Mouse (Mus musculus): ENCODE measurements around the gene Ticrr. TPM values are rescaled to one million over a fixed set of nuclear protein-coding genes. Genes with fewer than 3 reads are reported as not detected.

Gene Ticrr
- 16.2 and 17.2 TPM in 2 replicates for polyA plus RNA-seq (2014; fragmentation: Nextera tagmentation; extraction: Ambion mirVana)

DNA sequence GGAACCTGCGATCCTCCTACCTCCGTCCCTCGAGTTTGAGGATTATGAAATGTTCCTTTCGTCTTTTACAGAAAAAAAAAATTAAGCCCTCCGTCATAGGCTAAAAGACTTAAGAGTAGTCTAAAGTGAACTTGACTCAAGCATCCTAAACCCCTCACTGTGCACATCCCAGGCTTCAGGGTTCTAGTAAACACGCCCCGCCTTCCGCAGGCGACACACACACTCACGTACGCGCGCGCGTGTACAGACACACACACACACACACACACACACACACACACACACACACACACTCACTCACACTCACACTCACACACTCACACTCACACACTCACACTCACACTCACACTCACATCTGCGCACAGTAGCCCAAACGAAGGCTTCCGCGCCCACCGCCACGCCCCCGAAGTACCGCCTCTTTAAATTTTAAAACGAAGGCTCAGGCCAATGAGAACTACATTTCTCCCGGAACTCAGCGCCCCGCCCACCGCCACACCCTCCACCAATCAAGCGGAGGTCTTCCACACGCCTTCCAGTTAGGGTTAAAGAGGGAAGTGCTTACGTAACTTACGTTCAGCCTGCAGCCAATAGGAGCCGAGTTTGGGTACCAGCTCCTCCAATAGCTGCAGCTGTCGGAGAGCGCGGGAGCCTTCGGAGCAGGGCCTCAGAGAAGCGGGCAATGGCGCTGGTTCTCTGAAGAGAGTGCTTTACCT lies at the start of gene Ticrr:
Gene Ticrr (plus strand): TSS at position 619 of the 713 bp plus-strand sequence.
- Histone ChIP-seq H3K27me3 (replicated peaks; ENCODE audit: control insufficient read depth, insufficient read depth, low read length) (no peaks in the 10 kb centered on the region), H3K27ac (ENCODE audit: low read depth, low read length) (peak within 1 kb of the TSS; percentile 10; the same call in 1 of the 2 replicates), H3K9me3 (ENCODE audit: control insufficient read depth, low read length) (no peaks in the 10 kb centered on the region), H3K9ac (ENCODE audit: low read depth, low read length) (peak within 1 kb of the TSS; percentile 93), H3K4me2 (peak within 1 kb of the TSS; percentile 94), H3K4me3 (ENCODE audit: low read depth, low read length) (peak within 1 kb of the TSS; percentile 83), H3K4me1 (replicated peaks; ENCODE audit: control insufficient read depth, insufficient read depth, low read length) (peaks cover 16% of the 10 kb centered on the region), H3K36me3 (ENCODE audit: control insufficient read depth, insufficient read depth, low read length) (no peaks in the 10 kb centered on the region)
- peak; percentile 96 for DNase-seq (ENCODE audit: low spot score)
- ATAC-seq (replicated peaks; ENCODE audit: low FRiP score): peak; percentile 100
- whole genome bisulfite sequencing: under 1% methylated on average over 39 of the region's 39 CpGs

DNA sequence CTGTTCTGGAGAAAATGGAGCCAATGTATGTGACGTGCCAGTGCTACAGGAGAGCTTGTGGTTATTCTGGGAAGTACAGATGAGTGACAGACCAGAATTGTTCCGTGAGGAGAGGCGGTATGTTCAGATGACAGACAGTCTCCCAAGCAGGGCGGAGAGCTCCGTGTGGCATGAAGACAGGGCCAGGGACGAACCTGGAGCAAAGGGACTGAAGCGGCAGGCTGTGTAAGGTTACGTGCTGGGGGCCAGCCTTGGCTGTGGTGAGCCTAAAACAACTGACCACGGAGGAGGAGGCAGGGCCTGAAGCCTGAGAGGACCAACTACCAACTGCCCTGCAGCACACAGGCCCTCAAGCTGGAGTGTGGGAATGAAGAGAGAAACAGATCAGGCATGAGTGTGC lies 48.1 kb upstream of the Ticrr start:
- H3K4me1 ChIP-seq (replicated peaks; ENCODE audit: control insufficient read depth, insufficient read depth, low read length): no peaks in the 10 kb centered on the region
- no peak for DNase-seq (ENCODE audit: low spot score)
- ATAC-seq (replicated peaks; ENCODE audit: low FRiP score): no peak
- H3K9ac ChIP-seq (ENCODE audit: low read depth, low read length): no peak overlapping the region
- no peaks in the 10 kb centered on the region for H3K36me3 ChIP-seq (ENCODE audit: control insufficient read depth, insufficient read depth, low read length)
- H3K4me3 ChIP-seq (ENCODE audit: low read depth, low read length): no peak overlapping the region
- H3K4me2 ChIP-seq: no peak overlapping the region
- H3K27ac ChIP-seq (ENCODE audit: low read depth, low read length): no peak overlapping the region
- no peaks in the 10 kb centered on the region for H3K9me3 ChIP-seq (ENCODE audit: control insufficient read depth, low read length)
- peaks cover 55% of the 10 kb centered on the region for H3K27me3 ChIP-seq (replicated peaks; ENCODE audit: control insufficient read depth, insufficient read depth, low read length)
- 70% methylated on average over 9 of the region's 9 CpGs for WGBS

DNA sequence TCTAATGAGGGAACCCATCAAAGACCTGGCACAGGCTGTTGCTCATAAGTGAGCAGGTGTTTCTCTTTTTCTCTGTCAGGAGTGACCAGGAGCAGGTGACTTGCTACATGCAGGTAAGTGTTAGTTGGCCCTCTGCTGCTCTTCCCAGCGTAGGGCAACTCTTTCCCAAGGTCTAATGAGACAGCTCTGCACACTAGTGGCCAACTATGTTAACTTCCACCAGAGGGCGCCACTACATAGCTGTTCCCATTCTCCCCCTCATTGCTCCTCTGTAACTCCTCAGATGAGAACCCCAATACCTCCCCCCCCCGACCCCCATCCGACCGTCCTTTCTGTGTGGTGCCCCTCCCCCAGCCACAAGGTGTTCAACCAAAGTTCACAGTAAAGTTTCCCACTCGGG lies 47.2 kb upstream of the Ticrr start:
- no peaks in the 10 kb centered on the region for H3K9me3 ChIP-seq (ENCODE audit: control insufficient read depth, low read length)
- DNase-seq (ENCODE audit: low spot score) (no peak), ATAC-seq (replicated peaks; ENCODE audit: low FRiP score) (no peak)
- no peaks in the 10 kb centered on the region for H3K36me3 ChIP-seq (ENCODE audit: control insufficient read depth, insufficient read depth, low read length)
- 14% methylated on average over 6 of the region's 6 CpGs for WGBS
- no peak overlapping the region for H3K4me3 ChIP-seq (ENCODE audit: low read depth, low read length)
- no peak overlapping the region for H3K27ac ChIP-seq (ENCODE audit: low read depth, low read length)
- H3K27me3 ChIP-seq (replicated peaks; ENCODE audit: control insufficient read depth, insufficient read depth, low read length): peaks cover 56% of the 10 kb centered on the region
- no peaks in the 10 kb centered on the region for H3K4me1 ChIP-seq (replicated peaks; ENCODE audit: control insufficient read depth, insufficient read depth, low read length)
- H3K4me2 ChIP-seq: no peak overlapping the region
- H3K9ac ChIP-seq (ENCODE audit: low read depth, low read length): no peak overlapping the region

DNA sequence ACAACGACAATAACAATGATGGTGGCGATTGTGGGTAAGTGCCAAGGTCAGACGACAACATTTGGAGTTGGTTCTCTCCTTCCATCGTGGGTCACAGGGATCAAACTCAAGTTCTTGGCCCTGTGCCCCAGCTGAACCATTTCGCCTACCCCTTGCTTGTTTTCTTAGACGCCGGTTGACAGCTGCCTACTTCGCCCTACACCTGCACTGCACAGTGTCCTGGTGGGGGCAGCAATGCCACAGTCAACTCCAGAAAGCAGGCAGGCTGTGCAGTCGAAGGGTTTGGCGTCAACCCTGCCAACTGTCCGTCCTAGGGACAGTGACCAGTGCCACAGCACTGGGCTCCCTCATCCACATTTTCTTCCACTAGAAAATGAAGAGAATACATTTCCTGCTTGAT lies 46.7 kb upstream of the Ticrr start:
- no peak overlapping the region for H3K4me3 ChIP-seq (ENCODE audit: low read depth, low read length)
- 59% methylated on average over 11 of the region's 11 CpGs for WGBS
- DNase-seq (ENCODE audit: low spot score): no peak
- peaks cover 54% of the 10 kb centered on the region for H3K27me3 ChIP-seq (replicated peaks; ENCODE audit: control insufficient read depth, insufficient read depth, low read length)
- no peak overlapping the region for H3K9ac ChIP-seq (ENCODE audit: low read depth, low read length)
- H3K9me3 ChIP-seq (ENCODE audit: control insufficient read depth, low read length): no peaks in the 10 kb centered on the region
- no peak overlapping the region for H3K4me2 ChIP-seq
- no peak for ATAC-seq (replicated peaks; ENCODE audit: low FRiP score)
- H3K27ac ChIP-seq (ENCODE audit: low read depth, low read length): no peak overlapping the region
- H3K36me3 ChIP-seq (ENCODE audit: control insufficient read depth, insufficient read depth, low read length): no peaks in the 10 kb centered on the region
- H3K4me1 ChIP-seq (replicated peaks; ENCODE audit: control insufficient read depth, insufficient read depth, low read length): no peaks in the 10 kb centered on the region

DNA sequence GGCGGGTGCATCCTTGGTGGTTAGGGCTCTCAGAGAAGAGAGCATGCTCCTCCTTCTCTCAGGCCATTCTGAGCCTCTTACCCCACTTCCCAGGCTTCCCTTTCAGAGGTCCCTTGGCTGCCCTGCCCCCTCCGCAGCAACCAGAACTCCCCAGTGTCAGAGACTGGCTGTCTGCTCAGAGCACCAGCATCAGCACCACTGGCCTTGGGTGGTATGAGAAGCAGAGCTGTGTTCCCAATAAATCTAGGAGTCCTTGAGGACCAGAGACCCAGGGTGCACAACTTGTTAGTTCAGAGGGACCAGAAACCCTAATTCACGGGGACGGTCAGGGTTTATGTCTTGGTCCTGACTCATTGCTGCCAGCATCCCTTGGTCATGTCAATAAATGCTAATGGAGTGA lies 45.0 kb upstream of the Ticrr start:
- Histone ChIP-seq H3K9ac (ENCODE audit: low read depth, low read length) (no peak overlapping the region), H3K36me3 (ENCODE audit: control insufficient read depth, insufficient read depth, low read length) (no peaks in the 10 kb centered on the region), H3K4me2 (no peak overlapping the region), H3K4me3 (ENCODE audit: low read depth, low read length) (no peak overlapping the region), H3K4me1 (replicated peaks; ENCODE audit: control insufficient read depth, insufficient read depth, low read length) (no peaks in the 10 kb centered on the region), H3K27me3 (replicated peaks; ENCODE audit: control insufficient read depth, insufficient read depth, low read length) (peaks cover 49% of the 10 kb centered on the region), H3K27ac (ENCODE audit: low read depth, low read length) (no peak overlapping the region), H3K9me3 (ENCODE audit: control insufficient read depth, low read length) (no peaks in the 10 kb centered on the region)
- ATAC-seq (replicated peaks; ENCODE audit: low FRiP score) (no peak), DNase-seq (ENCODE audit: low spot score) (no peak)
- 74% methylated on average over 4 of the region's 4 CpGs for WGBS

DNA sequence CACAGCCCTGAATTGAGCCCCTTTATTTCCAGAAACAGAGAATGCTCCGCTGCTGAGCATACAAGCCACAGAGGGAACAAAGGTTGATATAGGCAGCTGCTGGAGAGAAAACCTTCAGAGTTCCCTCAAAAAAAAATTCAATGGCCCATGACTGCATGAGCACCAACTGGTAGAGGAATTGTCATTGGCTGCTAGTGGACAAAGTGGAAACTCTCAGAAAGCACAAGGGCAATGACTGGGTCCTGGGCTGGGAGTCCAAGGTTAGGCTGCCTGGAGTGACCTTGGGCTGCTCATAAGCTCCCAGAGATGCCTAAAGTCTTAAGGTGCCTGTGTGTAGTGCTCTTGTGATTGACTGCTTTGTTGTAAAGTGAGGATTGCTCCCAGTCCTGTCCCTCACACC lies 44.1 kb upstream of the Ticrr start:
- no peaks in the 10 kb centered on the region for H3K36me3 ChIP-seq (ENCODE audit: control insufficient read depth, insufficient read depth, low read length)
- no peak for ATAC-seq (replicated peaks; ENCODE audit: low FRiP score)
- no peak for DNase-seq (ENCODE audit: low spot score)
- WGBS: 59% methylated on average over 1 of the region's 1 CpGs
- no peaks in the 10 kb centered on the region for H3K9me3 ChIP-seq (ENCODE audit: control insufficient read depth, low read length)
- no peak overlapping the region for H3K9ac ChIP-seq (ENCODE audit: low read depth, low read length)
- no peak overlapping the region for H3K4me3 ChIP-seq (ENCODE audit: low read depth, low read length)
- H3K27me3 ChIP-seq (replicated peaks; ENCODE audit: control insufficient read depth, insufficient read depth, low read length): peaks cover 47% of the 10 kb centered on the region
- no peak overlapping the region for H3K27ac ChIP-seq (ENCODE audit: low read depth, low read length)
- H3K4me1 ChIP-seq (replicated peaks; ENCODE audit: control insufficient read depth, insufficient read depth, low read length): no peaks in the 10 kb centered on the region
- H3K4me2 ChIP-seq: no peak overlapping the region

DNA sequence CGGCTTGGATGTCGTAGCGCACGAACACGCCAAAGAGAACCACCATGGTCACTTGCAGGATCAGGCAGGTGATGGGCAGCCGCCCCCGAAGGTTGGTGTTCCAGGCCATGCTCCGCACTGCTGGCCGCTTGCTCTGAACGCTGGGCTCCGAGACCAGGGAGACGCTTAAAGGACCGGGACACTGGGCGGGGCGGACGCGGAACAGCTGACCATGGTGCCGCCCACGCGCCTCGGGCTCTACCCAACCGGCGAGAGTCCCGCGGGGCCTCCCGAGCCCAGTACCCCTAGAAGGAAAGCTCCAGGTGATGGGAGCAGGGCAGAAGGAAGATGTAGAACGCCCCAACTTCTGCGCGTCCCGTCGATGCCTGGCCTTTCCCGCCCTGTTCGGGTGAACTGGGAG lies 42.6 kb upstream of the Ticrr start, which contains the start of gene Rhcg:
Gene Rhcg (minus strand): TSS at position 240 of the 400 bp plus-strand sequence.
- DNase-seq (ENCODE audit: low spot score) (no peak), ATAC-seq (replicated peaks; ENCODE audit: low FRiP score) (no peak)
- WGBS: 8% methylated on average over 33 of the region's 33 CpGs
- H3K4me2 ChIP-seq: peak within 1 kb of the TSS; percentile 35
- no peaks in the 10 kb centered on the region for H3K9me3 ChIP-seq (ENCODE audit: control insufficient read depth, low read length)
- H3K27me3 ChIP-seq (replicated peaks; ENCODE audit: control insufficient read depth, insufficient read depth, low read length): peaks cover 45% of the 10 kb centered on the region
- no peaks in the 10 kb centered on the region for H3K4me1 ChIP-seq (replicated peaks; ENCODE audit: control insufficient read depth, insufficient read depth, low read length)
- no peak within 1 kb of the TSS for H3K27ac ChIP-seq (ENCODE audit: low read depth, low read length)
- H3K36me3 ChIP-seq (ENCODE audit: control insufficient read depth, insufficient read depth, low read length): no peaks in the 10 kb centered on the region
- peak within 1 kb of the TSS; percentile 15; the same call in 1 of the 2 replicates for H3K4me3 ChIP-seq (ENCODE audit: low read depth, low read length)
- no peak within 1 kb of the TSS for H3K9ac ChIP-seq (ENCODE audit: low read depth, low read length)

DNA sequence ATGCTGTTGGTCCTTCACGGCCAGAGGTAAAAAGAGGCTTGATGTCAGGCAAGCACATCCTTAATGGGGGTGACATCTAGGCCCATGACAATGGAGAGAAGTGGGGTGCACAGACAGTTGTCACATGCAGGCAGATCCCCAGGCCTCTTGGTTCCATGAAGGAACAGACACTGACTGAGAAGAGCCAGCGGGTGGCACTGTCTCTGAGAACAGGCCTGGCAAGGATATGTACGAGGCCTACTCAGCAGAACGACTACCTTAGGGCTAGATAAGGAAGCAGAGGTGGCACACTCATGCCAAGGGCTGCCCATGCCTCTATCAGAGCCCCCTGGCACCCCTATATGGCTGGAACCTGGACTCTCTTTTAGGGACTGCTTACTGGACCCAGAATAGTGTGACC lies 40.5 kb upstream of the Ticrr start:
- no peak overlapping the region for H3K27ac ChIP-seq (ENCODE audit: low read depth, low read length)
- no peak overlapping the region for H3K4me3 ChIP-seq (ENCODE audit: low read depth, low read length)
- H3K4me2 ChIP-seq: no peak overlapping the region
- peaks cover 36% of the 10 kb centered on the region for H3K27me3 ChIP-seq (replicated peaks; ENCODE audit: control insufficient read depth, insufficient read depth, low read length)
- no peak for ATAC-seq (replicated peaks; ENCODE audit: low FRiP score)
- no peaks in the 10 kb centered on the region for H3K4me1 ChIP-seq (replicated peaks; ENCODE audit: control insufficient read depth, insufficient read depth, low read length)
- H3K9me3 ChIP-seq (ENCODE audit: control insufficient read depth, low read length): no peaks in the 10 kb centered on the region
- H3K9ac ChIP-seq (ENCODE audit: low read depth, low read length): no peak overlapping the region
- 57% methylated on average over 4 of the region's 4 CpGs for WGBS
- no peak for DNase-seq (ENCODE audit: low spot score)
- H3K36me3 ChIP-seq (ENCODE audit: control insufficient read depth, insufficient read depth, low read length): no peaks in the 10 kb centered on the region

DNA sequence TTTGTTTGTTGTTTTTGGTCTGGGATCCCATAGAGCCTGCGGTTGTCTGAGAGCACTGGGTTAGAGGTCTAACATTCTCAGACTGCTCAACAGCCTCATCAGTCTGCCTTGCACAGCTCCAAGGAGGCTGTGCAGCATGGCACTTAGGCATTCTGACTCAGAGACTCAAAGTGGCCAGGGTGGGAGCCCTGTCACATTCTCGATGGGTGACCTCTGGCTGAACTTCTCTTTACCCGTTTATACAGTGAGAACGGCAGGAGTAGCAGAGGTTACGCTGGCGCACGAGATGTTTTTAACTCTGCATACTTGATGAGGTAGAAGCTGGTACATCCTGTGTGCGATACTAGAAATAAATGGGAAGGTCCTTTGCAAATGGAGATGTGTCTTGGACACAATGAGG lies 36.9 kb upstream of the Ticrr start:
- Histone ChIP-seq H3K9ac (ENCODE audit: low read depth, low read length) (no peak overlapping the region), H3K4me2 (no peak overlapping the region), H3K9me3 (ENCODE audit: control insufficient read depth, low read length) (no peaks in the 10 kb centered on the region), H3K4me1 (replicated peaks; ENCODE audit: control insufficient read depth, insufficient read depth, low read length) (no peaks in the 10 kb centered on the region), H3K27ac (ENCODE audit: low read depth, low read length) (no peak overlapping the region), H3K27me3 (replicated peaks; ENCODE audit: control insufficient read depth, insufficient read depth, low read length) (peaks cover 2% of the 10 kb centered on the region; the same call in 1 of the 2 replicates), H3K36me3 (ENCODE audit: control insufficient read depth, insufficient read depth, low read length) (no peaks in the 10 kb centered on the region), H3K4me3 (ENCODE audit: low read depth, low read length) (no peak overlapping the region)
- 70% methylated on average over 8 of the region's 8 CpGs for WGBS
- DNase-seq (ENCODE audit: low spot score): no peak
- no peak for ATAC-seq (replicated peaks; ENCODE audit: low FRiP score)
